Mouse (Mus musculus) adrenal gland, postnatal 4 days (tissue): ENCODE results near the gene Babam2. TPM values are rescaled to one million over a fixed set of nuclear protein-coding genes. Genes with fewer than 3 reads are reported as not detected.

Experiments used
- DNase-seq, 2 experiments: peaks; one replicate each; pipeline ENCODE4 v3.0.0; 2021 to 2022; ENCODE audit warnings: low spot score in 2 of 2, mixed read lengths in 2 of 2
- total RNA-seq, 2 experiments: library from RNA; stranded (reverse); gene quantifications; 2 replicates each; pipeline ENCODE4 v1.2.3; 2021

Babam2 gene
- total RNA-seq, 2 experiments from 2014 or later, result 99.6 to 107 TPM

- no peak for DNase-seq
These were observed 338.3 kb downstream of the Babam2 start for GRCm38 (mm10) chr5:32035721-32036320.

- no peak for DNase-seq
These were observed 339.4 kb downstream of the Babam2 start for GRCm38 (mm10) chr5:32036896-32037295.

- DNase-seq, result no peak
These were observed 340.1 kb downstream of the Babam2 start for GRCm38 (mm10) chr5:32037546-32037945.

GRCm38 (mm10) chr5:32038994-32039393 is 341.5 kb downstream of the Babam2 start:
- DNase-seq, result no peak

- no peak for DNase-seq
These were observed 342.0 kb downstream of the Babam2 start for GRCm38 (mm10) chr5:32039511-32039910.

- no peak for DNase-seq
These were observed 345.7 kb downstream of the Babam2 start for GRCm38 (mm10) chr5:32043153-32043552.

- no peak for DNase-seq
These were observed 346.5 kb downstream of the Babam2 start for GRCm38 (mm10) chr5:32043996-32044395.

GRCm38 (mm10) chr5:32051899-32052298 is 354.4 kb downstream of the Babam2 start:
- no peak for DNase-seq

- no peak for DNase-seq
These were observed 355.0 kb downstream of the Babam2 start for GRCm38 (mm10) chr5:32052467-32052866.

GRCm38 (mm10) chr5:32053476-32053875 is 356.0 kb downstream of the Babam2 start:
- DNase-seq, result no peak

GRCm38 (mm10) chr5:32055676-32056075 is 358.2 kb downstream of the Babam2 start:
- no peak for DNase-seq

- DNase-seq, result no peak
These were observed 358.6 kb downstream of the Babam2 start for GRCm38 (mm10) chr5:32056126-32056525.

GRCm38 (mm10) chr5:32058481-32059253 is 361.2 kb downstream of the Babam2 start:
- no peak for DNase-seq

GRCm38 (mm10) chr5:32059254-32059796 is 361.8 kb downstream of the Babam2 start:
- DNase-seq, result no peak

- DNase-seq, result no peak
These were observed 363.0 kb downstream of the Babam2 start for GRCm38 (mm10) chr5:32060485-32060884.

GRCm38 (mm10) chr5:32061854-32062253 is 364.4 kb downstream of the Babam2 start:
- DNase-seq, result no peak

- DNase-seq, result no peak
These were observed 367.0 kb downstream of the Babam2 start for GRCm38 (mm10) chr5:32064341-32065105.

GRCm38 (mm10) chr5:32066015-32066734 is 368.7 kb downstream of the Babam2 start:
- no peak for DNase-seq

- no peak for DNase-seq
These were observed 369.4 kb downstream of the Babam2 start for GRCm38 (mm10) chr5:32066839-32067238.

- no peak for DNase-seq
These were observed 371.1 kb downstream of the Babam2 start for GRCm38 (mm10) chr5:32068616-32069015.

GRCm38 (mm10) chr5:32069096-32069495 is 371.6 kb downstream of the Babam2 start:
- no peak for DNase-seq
